Mouse (Mus musculus): ENCODE data around the gene Klk6. TPM values are rescaled to one million over a fixed set of nuclear protein-coding genes. Genes with fewer than 3 reads are reported as not detected.

The Klk6 gene
- polyA plus RNA-seq, 1 experiment from 2014 or later, result not detected

DNA sequence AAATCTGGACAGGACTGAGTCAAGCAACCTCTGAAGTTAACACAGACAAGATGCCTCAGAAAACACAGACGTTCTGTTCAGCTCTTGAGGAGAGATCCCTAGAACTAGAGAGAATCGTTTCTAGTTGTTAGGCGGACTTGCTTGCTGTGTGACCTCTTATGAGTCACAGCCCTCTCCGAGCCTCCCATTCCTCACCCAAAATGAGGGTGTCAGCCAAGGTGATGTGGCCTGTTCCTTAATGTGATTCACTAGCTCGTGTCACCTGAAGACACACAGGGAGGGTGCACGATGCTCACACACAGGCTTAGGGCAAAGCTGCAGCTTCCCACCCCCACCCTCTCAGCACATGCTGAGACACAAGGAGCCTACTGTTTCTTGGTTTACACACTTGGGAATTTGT is 44.1 kb upstream of the Klk6 start:
- H3K4me1 ChIP-seq (ENCODE audit: insufficient read depth), result no peaks in the 10 kb centered on the region
- ATAC-seq (no peak), DNase-seq (no peak)
- H3K4me3 ChIP-seq (ENCODE audit: low read depth, low read length), result no peak overlapping the region
- no peak for TF ChIP-seq CTCF (IDR thresholded peaks at IDR 0.05; ENCODE audit: low read depth)
- TF ChIP-seq EP300 (IDR thresholded peaks at IDR 0.05; ENCODE audit: low read depth), result no peak
- H3K9me3 ChIP-seq (ENCODE audit: low read length), result no peaks in the 10 kb centered on the region
- no peak overlapping the region for H3K27ac ChIP-seq (ENCODE audit: low read depth)
- 68% methylated on average over 6 of the region's 6 CpGs for WGBS (ENCODE audit: insufficient replicate concordance)
- H3K27me3 ChIP-seq (ENCODE audit: insufficient read depth, low read length), result peaks cover 9% of the 10 kb centered on the region; the same call in 1 of the 2 replicates
- H3K9ac ChIP-seq (replicated peaks), result no peak overlapping the region
- no peaks in the 10 kb centered on the region for H3K36me3 ChIP-seq (replicated peaks; ENCODE audit: insufficient read depth, low read length)
- no peak overlapping the region for H3K4me2 ChIP-seq (ENCODE audit: low read depth, low read length)

- no peak within 1 kb of the TSS for H3K4me2 ChIP-seq (ENCODE audit: low read depth, low read length)
- H3K27me3 ChIP-seq (ENCODE audit: insufficient read depth, low read length), result peaks cover 9% of the 10 kb centered on the region; the same call in 1 of the 2 replicates
- no peak within 1 kb of the TSS for H3K27ac ChIP-seq (ENCODE audit: low read depth)
- no peak for DNase-seq
- ATAC-seq, result no peak
- no peaks in the 10 kb centered on the region for H3K4me1 ChIP-seq (ENCODE audit: insufficient read depth)
- H3K4me3 ChIP-seq (ENCODE audit: low read depth, low read length), result no peak within 1 kb of the TSS
- no peaks in the 10 kb centered on the region for H3K36me3 ChIP-seq (replicated peaks; ENCODE audit: insufficient read depth, low read length)
- no peak within 1 kb of the TSS for H3K9ac ChIP-seq (replicated peaks)
- TF ChIP-seq CTCF (IDR thresholded peaks at IDR 0.05; ENCODE audit: low read depth), result no peak
- TF ChIP-seq EP300 (IDR thresholded peaks at IDR 0.05; ENCODE audit: low read depth), result no peak
- WGBS (ENCODE audit: insufficient replicate concordance), result 37% methylated on average over 5 of the region's 5 CpGs
- H3K9me3 ChIP-seq (ENCODE audit: low read length), result no peaks in the 10 kb centered on the region
Observed at GRCm38 (mm10) chr7:43780746-43781145, 43.6 kb upstream of the Klk6 start, which contains the start of gene Klk10. Klk10 (plus strand) TSS chr7:43781035.

GRCm38 (mm10) chr7:43781541-43781940 is 42.8 kb upstream of the Klk6 start:
- no peak for ATAC-seq
- WGBS (ENCODE audit: insufficient replicate concordance), result 80% methylated on average over 11 of the region's 11 CpGs

GRCm38 (mm10) chr7:43782275-43783265 is 41.7 kb upstream of the Klk6 start:
- Histone ChIP-seq H3K4me1 (ENCODE audit: insufficient read depth) (no peaks in the 10 kb centered on the region), H3K9me3 (ENCODE audit: low read length) (no peaks in the 10 kb centered on the region), H3K36me3 (replicated peaks; ENCODE audit: insufficient read depth, low read length) (no peaks in the 10 kb centered on the region), H3K4me2 (ENCODE audit: low read depth, low read length) (peak overlapping the region; percentile 54), H3K27me3 (ENCODE audit: insufficient read depth, low read length) (peaks cover 9% of the 10 kb centered on the region; the same call in 1 of the 2 replicates), H3K27ac (ENCODE audit: low read depth) (no peak overlapping the region), H3K9ac (replicated peaks) (no peak overlapping the region), H3K4me3 (ENCODE audit: low read depth, low read length) (no peak overlapping the region)
- WGBS (ENCODE audit: insufficient replicate concordance), result 7% methylated on average over 36 of the region's 36 CpGs
- no peak for TF ChIP-seq EP300 (IDR thresholded peaks at IDR 0.05; ENCODE audit: low read depth)
- peak; percentile 84 for TF ChIP-seq CTCF (IDR thresholded peaks at IDR 0.05; ENCODE audit: low read depth)
- peak; percentile 81 for DNase-seq
- peak; percentile 44; the same call in 1 of the 2 replicates for ATAC-seq

More at GRCm38 (mm10) chr7:43781541-43781940, 42.8 kb upstream of the Klk6 start:
- no peak for TF ChIP-seq CTCF (IDR thresholded peaks at IDR 0.05; ENCODE audit: low read depth)
- H3K27me3 ChIP-seq (ENCODE audit: insufficient read depth, low read length), result peaks cover 9% of the 10 kb centered on the region; the same call in 1 of the 2 replicates
- no peak overlapping the region for H3K4me2 ChIP-seq (ENCODE audit: low read depth, low read length)
- no peak overlapping the region for H3K27ac ChIP-seq (ENCODE audit: low read depth)
- H3K4me3 ChIP-seq (ENCODE audit: low read depth, low read length), result no peak overlapping the region
- H3K4me1 ChIP-seq (ENCODE audit: insufficient read depth), result no peaks in the 10 kb centered on the region
- H3K9ac ChIP-seq (replicated peaks), result no peak overlapping the region
- no peak for DNase-seq
- H3K36me3 ChIP-seq (replicated peaks; ENCODE audit: insufficient read depth, low read length), result no peaks in the 10 kb centered on the region
- no peaks in the 10 kb centered on the region for H3K9me3 ChIP-seq (ENCODE audit: low read length)

DNA sequence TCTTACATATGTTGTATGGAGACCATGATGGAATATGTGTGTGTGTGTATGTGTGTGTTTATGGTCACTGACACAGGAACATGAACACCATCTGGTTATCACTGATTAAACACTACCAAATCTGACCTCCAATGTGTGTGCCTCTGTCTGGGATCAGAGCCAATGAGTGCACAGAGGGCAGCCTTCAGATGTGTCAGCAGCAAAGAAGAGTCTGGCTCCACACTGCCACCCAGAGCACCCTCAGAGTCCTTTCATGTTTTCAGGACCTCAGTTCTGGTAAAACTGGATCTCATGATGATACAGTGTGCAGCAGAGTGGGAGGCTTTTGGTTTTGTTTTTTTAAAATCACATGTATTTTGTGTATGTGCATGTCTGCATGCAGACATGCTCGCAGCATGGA is 39.0 kb upstream of the Klk6 start:
- TF ChIP-seq CTCF (IDR thresholded peaks at IDR 0.05; ENCODE audit: low read depth) (peak; percentile 18; the same call in 1 of the 2 replicates), EP300 (IDR thresholded peaks at IDR 0.05; ENCODE audit: low read depth) (no peak)
- H3K4me1 ChIP-seq (ENCODE audit: insufficient read depth), result no peaks in the 10 kb centered on the region
- no peak for ATAC-seq
- no peaks in the 10 kb centered on the region for H3K9me3 ChIP-seq (ENCODE audit: low read length)
- WGBS (ENCODE audit: insufficient replicate concordance), result 69% methylated on average over 1 of the region's 1 CpGs
- H3K27ac ChIP-seq (ENCODE audit: low read depth), result no peak overlapping the region
- H3K27me3 ChIP-seq (ENCODE audit: insufficient read depth, low read length), result peaks cover 9% of the 10 kb centered on the region; the same call in 1 of the 2 replicates
- H3K36me3 ChIP-seq (replicated peaks; ENCODE audit: insufficient read depth, low read length), result no peaks in the 10 kb centered on the region
- no peak for DNase-seq
- no peak overlapping the region for H3K4me3 ChIP-seq (ENCODE audit: low read depth, low read length)
- no peak overlapping the region for H3K4me2 ChIP-seq (ENCODE audit: low read depth, low read length)
- H3K9ac ChIP-seq (replicated peaks), result no peak overlapping the region

DNA sequence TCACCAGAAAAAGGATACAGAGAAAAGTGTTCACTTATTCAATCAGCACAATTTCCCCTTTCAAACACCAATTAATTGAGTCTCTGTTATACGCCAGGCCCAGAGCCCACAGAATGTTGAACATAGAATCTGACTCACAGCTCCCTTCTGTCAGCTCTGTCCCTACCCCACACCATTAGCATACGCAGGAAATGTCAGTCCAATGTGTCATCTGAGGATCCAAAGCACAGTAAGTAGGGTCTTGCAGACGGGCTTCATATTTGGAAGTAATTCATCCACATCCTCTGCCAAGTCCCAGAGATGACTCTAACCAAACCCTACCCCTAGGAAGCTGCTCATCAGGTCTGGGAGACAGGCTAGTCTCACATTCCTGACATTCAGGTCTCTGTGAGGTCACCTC is 36.2 kb upstream of the Klk6 start:
- Histone ChIP-seq H3K36me3 (replicated peaks; ENCODE audit: insufficient read depth, low read length) (no peaks in the 10 kb centered on the region), H3K4me1 (ENCODE audit: insufficient read depth) (no peaks in the 10 kb centered on the region), H3K27ac (ENCODE audit: low read depth) (no peak overlapping the region), H3K9ac (replicated peaks) (no peak overlapping the region), H3K9me3 (ENCODE audit: low read length) (no peaks in the 10 kb centered on the region), H3K4me3 (ENCODE audit: low read depth, low read length) (no peak overlapping the region), H3K27me3 (ENCODE audit: insufficient read depth, low read length) (peaks cover 5% of the 10 kb centered on the region; the same call in 1 of the 2 replicates), H3K4me2 (ENCODE audit: low read depth, low read length) (no peak overlapping the region)
- WGBS (ENCODE audit: insufficient replicate concordance), result 69% methylated on average over 3 of the region's 3 CpGs
- DNase-seq (no peak), ATAC-seq (no peak)
- no peak for TF ChIP-seq CTCF (IDR thresholded peaks at IDR 0.05; ENCODE audit: low read depth)
- no peak for TF ChIP-seq EP300 (IDR thresholded peaks at IDR 0.05; ENCODE audit: low read depth)
